Mouse (Mus musculus) 3134 (cell line): Measurements from ENCODE around the gene Ccdc187.

ENCODE experiments used
- DNase-seq: peaks from one replicate; pipeline ENCODE4 v3.0.0-alpha.2; 2011; ENCODE audit warnings: low spot score; ENCODE audit not compliant: insufficient read length; ENCODE audit errors: extremely low read depth

The Ccdc187 gene

GRCm38 (mm10) chr2:26285804-26286203, 8.6 kb downstream of the Ccdc187 start:
- no peak for DNase-seq

GRCm38 (mm10) chr2:26280594-26280993, 13.8 kb downstream of the Ccdc187 start:
- no peak for DNase-seq

- no peak for DNase-seq
Observed at GRCm38 (mm10) chr2:26279712-26280111, 14.6 kb downstream of the Ccdc187 start.

- DNase-seq, result no peak
Observed at GRCm38 (mm10) chr2:26273611-26274010, 20.7 kb downstream of the Ccdc187 start.

- no peak for DNase-seq
Observed at GRCm38 (mm10) chr2:26268216-26268615, 26.1 kb downstream of the Ccdc187 start.

GRCm38 (mm10) chr2:26266066-26266742, 28.2 kb downstream of the Ccdc187 start:
- no peak for DNase-seq

- DNase-seq, result no peak
Observed at GRCm38 (mm10) chr2:26265095-26265494, 29.3 kb downstream of the Ccdc187 start.

- DNase-seq, result no peak
Observed at GRCm38 (mm10) chr2:26264646-26265045, 29.7 kb downstream of the Ccdc187 start.

- DNase-seq, result no peak
Observed at GRCm38 (mm10) chr2:26257315-26258096, 36.9 kb downstream of the Ccdc187 start.

- DNase-seq, result no peak
Observed at GRCm38 (mm10) chr2:26254816-26255215, 39.5 kb downstream of the Ccdc187 start.

- no peak for DNase-seq
Observed at GRCm38 (mm10) chr2:26252514-26253206, 41.7 kb downstream of the Ccdc187 start.

- no peak for DNase-seq
Observed at GRCm38 (mm10) chr2:26247531-26247930, 46.8 kb downstream of the Ccdc187 start.

GRCm38 (mm10) chr2:26240841-26241240, 53.5 kb downstream of the Ccdc187 start:
- no peak for DNase-seq

GRCm38 (mm10) chr2:26240330-26240729, 54.0 kb downstream of the Ccdc187 start:
- no peak for DNase-seq

GRCm38 (mm10) chr2:26237290-26237782, 57.0 kb downstream of the Ccdc187 start, which contains the start of gene Qsox2:
Gene Qsox2 (minus strand): TSS chr2:26237525.
- peak; percentile 92 for DNase-seq

GRCm38 (mm10) chr2:26236681-26237289, 57.6 kb downstream of the Ccdc187 start:
- DNase-seq, result no peak

GRCm38 (mm10) chr2:26234771-26235170, 59.6 kb downstream of the Ccdc187 start:
- DNase-seq, result no peak

GRCm38 (mm10) chr2:26234253-26234652, 60.1 kb downstream of the Ccdc187 start:
- no peak for DNase-seq

- DNase-seq, result no peak
Observed at GRCm38 (mm10) chr2:26231366-26231765, 63.0 kb downstream of the Ccdc187 start.

- no peak for DNase-seq
Observed at GRCm38 (mm10) chr2:26230253-26230652, 64.1 kb downstream of the Ccdc187 start.

GRCm38 (mm10) chr2:26227788-26228187, 66.6 kb downstream of the Ccdc187 start:
- DNase-seq, result peak; percentile 20
